Mouse (Mus musculus): ENCODE data around the gene Cep55.

Cep55 gene

GRCm38 (mm10) chr19:38054720-38055192 is at the start of gene Cep55:
TSS of gene Cep55 (plus strand) at chr19:38055011.
- peak; percentile 91 to 94 for DNase-seq

GRCm38 (mm10) chr19:38011379-38011778 is 43.4 kb upstream of the Cep55 start:
- DNase-seq, result no peak

GRCm38 (mm10) chr19:38014443-38014842 is 40.4 kb upstream of the Cep55 start:
- no peak for DNase-seq

- no peak for DNase-seq
Observed at GRCm38 (mm10) chr19:38015180-38015872, 39.5 kb upstream of the Cep55 start.

GRCm38 (mm10) chr19:38015873-38016254 is 38.9 kb upstream of the Cep55 start:
- DNase-seq, result no peak

GRCm38 (mm10) chr19:38022710-38023109 is 32.1 kb upstream of the Cep55 start:
- DNase-seq, result no peak

- DNase-seq, result no peak
Observed at GRCm38 (mm10) chr19:38023603-38024002, 31.2 kb upstream of the Cep55 start.

- no peak for DNase-seq
Observed at GRCm38 (mm10) chr19:38025254-38026041, 29.4 kb upstream of the Cep55 start.

GRCm38 (mm10) chr19:38026211-38026624 is 28.6 kb upstream of the Cep55 start:
- DNase-seq, result no peak

GRCm38 (mm10) chr19:38027389-38027788 is 27.4 kb upstream of the Cep55 start:
- DNase-seq, result no peak

- DNase-seq, result no peak
Observed at GRCm38 (mm10) chr19:38027881-38028521, 26.8 kb upstream of the Cep55 start.

- DNase-seq, result no peak
Observed at GRCm38 (mm10) chr19:38029292-38029691, 25.5 kb upstream of the Cep55 start.

GRCm38 (mm10) chr19:38029871-38030270 is 24.9 kb upstream of the Cep55 start:
- no peak for DNase-seq

- peak; percentile 34 to 45 for DNase-seq
Observed at GRCm38 (mm10) chr19:38030673-38031137, 24.1 kb upstream of the Cep55 start.

GRCm38 (mm10) chr19:38031144-38031543 is 23.7 kb upstream of the Cep55 start:
- no peak for DNase-seq

- no peak for DNase-seq
Observed at GRCm38 (mm10) chr19:38032993-38033734, 21.6 kb upstream of the Cep55 start.

GRCm38 (mm10) chr19:38033735-38034057 is 21.1 kb upstream of the Cep55 start:
- no peak for DNase-seq

GRCm38 (mm10) chr19:38034696-38035095 is 20.1 kb upstream of the Cep55 start:
- DNase-seq, result no peak

GRCm38 (mm10) chr19:38035766-38036165 is 19.0 kb upstream of the Cep55 start:
- no peak for DNase-seq

GRCm38 (mm10) chr19:38038267-38038666 is 16.5 kb upstream of the Cep55 start:
- DNase-seq, result no peak

GRCm38 (mm10) chr19:38042261-38042722 is 12.5 kb upstream of the Cep55 start:
- no peak for DNase-seq

GRCm38 (mm10) chr19:38043281-38043981 is 11.4 kb upstream of the Cep55 start, which contains the start of gene Myof:
TSS of gene Myof (minus strand) at chr19:38043577.
- peak in 1 of 2 experiments; percentile 11 for DNase-seq

Measured in cerebellum, postnatal 36 days (tissue).